Mouse (Mus musculus): ENCODE results near the gene Mroh3. TPM values are rescaled to one million over a fixed set of nuclear protein-coding genes. Genes with fewer than 3 reads are reported as not detected.
A peak's percentile ranks its signal among the peaks of the same experiment; 100 is the strongest.

Gene Mroh3
- total and polyA plus RNA-seq, 3 experiments: not detected

DNA sequence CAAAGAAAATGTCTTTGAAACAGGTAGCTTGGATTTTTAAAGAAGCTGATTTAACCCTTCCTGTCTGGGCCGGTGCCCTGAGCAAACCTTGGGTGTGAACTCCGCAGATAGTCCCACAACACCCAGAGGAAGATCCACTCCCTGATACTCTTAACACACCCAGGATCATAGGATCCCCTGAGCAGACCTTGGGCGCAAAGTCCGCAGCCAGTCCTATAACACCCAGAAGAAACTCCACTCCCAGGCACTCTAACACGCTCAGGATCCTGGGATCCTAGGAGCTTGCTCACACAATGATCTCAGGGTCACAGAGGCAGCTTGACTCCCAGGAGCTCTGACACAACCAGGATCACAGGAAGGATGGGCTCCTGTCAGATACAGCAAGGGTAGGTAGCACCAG lies 22.6 kb downstream of the Mroh3 start:
- Histone ChIP-seq H3K36me3 (ENCODE audit: control insufficient read depth, insufficient read depth, low read length) (no peaks in the 10 kb centered on the region), H3K4me1 (ENCODE audit: control insufficient read depth, insufficient read depth, low read length) (no peaks in the 10 kb centered on the region), H3K9ac (ENCODE audit: low read depth, low read length) (no peak overlapping the region), H3K27ac (no peak overlapping the region), H3K27me3 (ENCODE audit: control insufficient read depth, insufficient read depth, low read length) (no peaks in the 10 kb centered on the region), H3K4me3 (no peak overlapping the region), H3K79me2 (replicated peaks; ENCODE audit: control insufficient read depth, insufficient read depth, low read length) (no peaks in the 10 kb centered on the region)
- TF ChIP-seq CTCF (IDR thresholded peaks at IDR 0.05) (no peak), EP300 (IDR thresholded peaks at IDR 0.05; ENCODE audit: insufficient read depth, low read depth, low read length) (no peak), POLR2A (IDR thresholded peaks at IDR 0.05; ENCODE audit: insufficient read depth, low read depth, low read length) (no peak)
- DNase-seq: no peak
- intact Hi-C loops (cut with DNase I): no loop called here
- WGBS: 85% methylated on average over 5 of the region's 5 CpGs

DNA sequence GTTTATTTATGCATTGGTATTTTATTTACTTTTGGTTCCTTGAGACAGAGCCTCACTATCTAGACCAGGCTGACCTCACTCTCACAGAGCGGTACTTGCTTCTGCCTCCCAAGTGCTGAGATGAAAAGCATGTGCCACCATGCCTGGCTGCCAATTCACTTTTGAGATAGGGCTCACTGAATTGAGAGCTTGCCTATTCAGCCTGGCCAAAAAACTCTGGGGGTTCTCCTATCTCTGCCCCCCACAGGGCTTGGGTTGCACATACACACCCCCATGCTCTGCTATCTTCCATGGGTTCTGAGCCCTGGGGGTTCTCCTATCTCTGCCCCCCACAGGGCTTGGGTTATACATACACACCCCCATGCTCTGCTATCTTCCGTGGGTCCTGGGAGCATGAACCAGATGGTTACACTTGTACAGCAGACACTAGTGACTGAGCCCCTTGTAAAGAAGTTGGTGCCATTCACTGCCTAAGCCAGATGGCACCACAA lies 33.1 kb downstream of the Mroh3 start:
- no peaks in the 10 kb centered on the region for H3K79me2 ChIP-seq (replicated peaks; ENCODE audit: control insufficient read depth, insufficient read depth, low read length)
- no peak overlapping the region for H3K4me3 ChIP-seq
- H3K36me3 ChIP-seq (ENCODE audit: control insufficient read depth, insufficient read depth, low read length): no peaks in the 10 kb centered on the region
- intact Hi-C loops (cut with DNase I): no loop called here
- no peak overlapping the region for H3K9ac ChIP-seq (ENCODE audit: low read depth, low read length)
- no peaks in the 10 kb centered on the region for H3K27me3 ChIP-seq (ENCODE audit: control insufficient read depth, insufficient read depth, low read length)
- no peak overlapping the region for H3K27ac ChIP-seq
- no peak for TF ChIP-seq CTCF (IDR thresholded peaks at IDR 0.05)
- no peak for TF ChIP-seq POLR2A (IDR thresholded peaks at IDR 0.05; ENCODE audit: insufficient read depth, low read depth, low read length)
- no peak for TF ChIP-seq EP300 (IDR thresholded peaks at IDR 0.05; ENCODE audit: insufficient read depth, low read depth, low read length)
- DNase-seq: no peak
- peaks cover 3% of the 10 kb centered on the region for H3K4me1 ChIP-seq (ENCODE audit: control insufficient read depth, insufficient read depth, low read length)
- 46% methylated on average over 2 of the region's 2 CpGs for WGBS

DNA sequence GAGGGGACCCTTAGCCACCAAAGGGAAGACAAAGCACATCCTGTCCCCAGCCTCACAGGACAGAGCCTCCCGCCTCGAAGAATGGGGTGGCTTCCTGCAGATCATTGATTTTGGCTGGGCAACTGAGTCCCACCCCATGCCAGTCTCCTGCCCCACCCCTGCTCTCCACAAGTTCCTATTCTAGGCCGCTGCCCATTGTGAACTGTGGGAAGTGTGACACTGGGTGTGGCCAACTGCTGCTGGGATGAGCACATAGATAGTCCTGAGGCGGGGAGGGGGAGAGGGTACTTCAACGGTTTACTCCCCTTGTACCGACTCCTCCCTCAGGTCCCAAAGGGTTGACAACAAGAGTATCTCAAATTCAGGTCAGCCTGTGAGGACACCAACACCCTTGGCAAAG lies 33.9 kb downstream of the Mroh3 start:
- H3K4me1 ChIP-seq (ENCODE audit: control insufficient read depth, insufficient read depth, low read length): peaks cover 3% of the 10 kb centered on the region
- H3K79me2 ChIP-seq (replicated peaks; ENCODE audit: control insufficient read depth, insufficient read depth, low read length): no peaks in the 10 kb centered on the region
- WGBS: 32% methylated on average over 6 of the region's 6 CpGs
- intact Hi-C loops (cut with DNase I): no loop called here
- no peak overlapping the region for H3K9ac ChIP-seq (ENCODE audit: low read depth, low read length)
- H3K27ac ChIP-seq: no peak overlapping the region
- TF ChIP-seq CTCF (IDR thresholded peaks at IDR 0.05): no peak
- H3K27me3 ChIP-seq (ENCODE audit: control insufficient read depth, insufficient read depth, low read length): no peaks in the 10 kb centered on the region
- H3K36me3 ChIP-seq (ENCODE audit: control insufficient read depth, insufficient read depth, low read length): no peaks in the 10 kb centered on the region
- no peak overlapping the region for H3K4me3 ChIP-seq
- peak in 1 of 2 experiments; percentile 27 for DNase-seq

DNA sequence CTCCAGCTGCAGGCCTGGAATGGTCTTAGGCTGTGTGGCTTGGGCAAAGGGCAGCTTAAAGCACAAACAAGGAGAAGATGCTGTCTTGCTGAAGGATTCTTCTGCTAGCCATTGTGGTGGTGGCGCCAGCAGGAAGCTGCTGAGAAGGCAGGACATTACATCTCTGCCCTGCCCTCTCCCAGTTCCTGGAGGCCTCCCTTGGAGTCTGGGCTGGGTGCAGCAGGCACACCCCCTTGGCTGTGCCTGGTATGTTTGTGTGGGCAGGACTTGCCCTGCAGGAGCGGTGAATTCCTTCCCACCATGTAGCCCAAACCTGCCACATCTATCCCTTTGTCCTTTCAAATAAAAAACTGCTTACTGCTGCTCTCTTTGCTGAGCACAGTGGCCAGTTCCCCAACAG lies 35.5 kb downstream of the Mroh3 start:
- intact Hi-C loops (cut with DNase I): no loop called here
- TF ChIP-seq EP300 (IDR thresholded peaks at IDR 0.05; ENCODE audit: insufficient read depth, low read depth, low read length) (no peak), CTCF (IDR thresholded peaks at IDR 0.05) (no peak), POLR2A (IDR thresholded peaks at IDR 0.05; ENCODE audit: insufficient read depth, low read depth, low read length) (no peak)
- Histone ChIP-seq H3K27me3 (ENCODE audit: control insufficient read depth, insufficient read depth, low read length) (no peaks in the 10 kb centered on the region), H3K79me2 (replicated peaks; ENCODE audit: control insufficient read depth, insufficient read depth, low read length) (no peaks in the 10 kb centered on the region), H3K4me1 (ENCODE audit: control insufficient read depth, insufficient read depth, low read length) (peaks cover 3% of the 10 kb centered on the region), H3K36me3 (ENCODE audit: control insufficient read depth, insufficient read depth, low read length) (no peaks in the 10 kb centered on the region), H3K9ac (ENCODE audit: low read depth, low read length) (no peak overlapping the region), H3K4me3 (no peak overlapping the region), H3K27ac (no peak overlapping the region)
- no peak for DNase-seq
- WGBS: 74% methylated on average over 2 of the region's 2 CpGs

DNA sequence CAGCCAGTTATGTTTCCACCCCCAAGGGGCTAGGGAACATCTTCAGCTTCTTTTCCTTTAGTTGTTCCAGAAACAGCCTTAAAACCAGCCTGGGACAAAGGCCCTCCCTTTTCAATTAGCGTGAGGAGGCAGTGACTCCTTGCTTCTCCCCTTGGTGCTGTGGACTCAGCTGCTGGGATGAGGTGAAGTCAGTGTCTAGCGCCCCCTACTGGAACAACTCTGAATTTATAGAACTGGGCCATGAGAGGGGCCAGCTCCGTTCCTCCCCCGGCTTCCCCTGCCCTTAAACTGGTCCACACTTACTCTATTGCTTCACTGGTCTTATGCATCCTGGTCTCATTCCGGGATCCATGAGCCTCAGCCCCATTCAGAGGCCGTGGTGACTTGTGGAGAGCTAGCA lies 37.4 kb downstream of the Mroh3 start:
- H3K9ac ChIP-seq (ENCODE audit: low read depth, low read length): no peak overlapping the region
- no peaks in the 10 kb centered on the region for H3K79me2 ChIP-seq (replicated peaks; ENCODE audit: control insufficient read depth, insufficient read depth, low read length)
- no peaks in the 10 kb centered on the region for H3K27me3 ChIP-seq (ENCODE audit: control insufficient read depth, insufficient read depth, low read length)
- H3K4me3 ChIP-seq: no peak overlapping the region
- intact Hi-C loops (cut with DNase I): no loop called here
- H3K4me1 ChIP-seq (ENCODE audit: control insufficient read depth, insufficient read depth, low read length): peaks cover 3% of the 10 kb centered on the region
- peak in 1 of 2 experiments; percentile 16 for DNase-seq
- TF ChIP-seq POLR2A (IDR thresholded peaks at IDR 0.05; ENCODE audit: insufficient read depth, low read depth, low read length) (no peak), CTCF (IDR thresholded peaks at IDR 0.05) (peak; percentile 70)
- no peak overlapping the region for H3K27ac ChIP-seq
- 45% methylated on average over 6 of the region's 6 CpGs for WGBS
- H3K36me3 ChIP-seq (ENCODE audit: control insufficient read depth, insufficient read depth, low read length): no peaks in the 10 kb centered on the region

DNA sequence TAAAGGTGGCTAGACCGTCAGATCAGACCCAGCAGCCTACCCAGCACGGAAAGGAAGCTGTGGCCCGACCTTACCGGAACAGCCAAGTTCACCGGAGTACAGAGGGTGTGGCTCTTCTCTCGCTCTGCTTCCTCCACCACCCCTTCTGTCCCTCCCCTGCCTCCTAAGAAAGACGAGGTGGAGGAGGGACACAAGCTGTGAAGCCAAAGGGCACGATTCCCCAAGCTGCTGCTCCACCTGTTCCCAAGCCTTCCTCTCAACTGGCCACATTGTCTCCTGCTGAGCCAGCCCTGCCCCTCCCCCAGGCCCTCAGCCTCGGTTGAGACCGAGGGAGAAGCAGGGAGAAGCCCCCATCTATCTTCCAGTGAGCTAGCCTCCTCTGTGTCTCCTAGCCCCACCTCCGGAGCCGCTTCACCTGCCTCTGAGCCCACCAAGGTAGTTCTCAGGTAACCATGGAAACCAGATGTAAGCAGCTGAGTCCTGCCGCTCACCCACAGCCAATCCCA lies 38.5 kb downstream of the Mroh3 start:
- peak in 1 of 2 experiments; percentile 16 for DNase-seq

More for the DNA sequence above, 38.5 kb downstream of the Mroh3 start:
- Histone ChIP-seq H3K27ac (no peak overlapping the region), H3K9ac (ENCODE audit: low read depth, low read length) (no peak overlapping the region), H3K79me2 (replicated peaks; ENCODE audit: control insufficient read depth, insufficient read depth, low read length) (no peaks in the 10 kb centered on the region), H3K27me3 (ENCODE audit: control insufficient read depth, insufficient read depth, low read length) (no peaks in the 10 kb centered on the region), H3K4me1 (ENCODE audit: control insufficient read depth, insufficient read depth, low read length) (peaks cover 4% of the 10 kb centered on the region), H3K4me3 (no peak overlapping the region), H3K36me3 (ENCODE audit: control insufficient read depth, insufficient read depth, low read length) (no peaks in the 10 kb centered on the region)
- WGBS: 37% methylated on average over 13 of the region's 13 CpGs
- intact Hi-C loops (cut with DNase I): loop anchor here (5.0 kb wide), 1 partner anchor 348 kb away; no protein-coding TSS in a partner anchor
- TF ChIP-seq EP300 (IDR thresholded peaks at IDR 0.05; ENCODE audit: insufficient read depth, low read depth, low read length) (no peak), CTCF (IDR thresholded peaks at IDR 0.05) (no peak), POLR2A (IDR thresholded peaks at IDR 0.05; ENCODE audit: insufficient read depth, low read depth, low read length) (no peak)

Data from heart, adult 2 months (tissue).